12 mouse cellular contexts compared by ENCODE assay signal in genomic region chr17:27212006-27212405, GRCm38 (mm10). TPM values are rescaled to one million over a fixed set of nuclear protein-coding genes. Genes with fewer than 3 reads are reported as not detected.
DNase-seq lines count a peak whose midpoint lies in the region; ATAC-seq lines count a peak whose summit lies in the region.
"Had no signal": no experiment of that assay in that cellular context is flagged by ENCODE, and none has a peak within 500 bp of the region (broad histone marks: within the 10 kb centered on the region; RNA-seq: fewer than 3 reads in every experiment).

No protein-coding gene starts in this region.

- no peak for ATAC-seq in hindbrain, embryonic 13.5 days (ENCODE audit: low FRiP score)
- no peak for ATAC-seq in hindbrain, embryonic 11.5 days (ENCODE audit: low FRiP score)
- no peak for ATAC-seq in forebrain, embryonic 12.5 days (ENCODE audit: low FRiP score)

- H3K9ac ChIP-seq in hindbrain, embryonic 13.5 days, result peak overlapping the region; percentile 39; the same call in 1 of the 2 replicates
- no peak overlapping the region for H3K9ac ChIP-seq in hindbrain, embryonic 11.5 days (ENCODE audit: low read depth, low read length)
- H3K9ac ChIP-seq in forebrain, embryonic 12.5 days, result no peak overlapping the region
- H3K9ac ChIP-seq: heart, embryonic 15.5 days; liver, embryonic 15.5 days had no signal

- no peak for DNase-seq in hindbrain, embryonic 11.5 days (ENCODE audit: low spot score)
- DNase-seq in ES-CJ7 (ENCODE audit: low read depth, low spot score), result peak; percentile 36
- peak; percentile 56 for DNase-seq in kidney, adult 9 months
- DNase-seq in limb, embryonic 10.5 days (ENCODE audit: low spot score), result no peak
- no peak for DNase-seq in urinary bladder, postnatal 14 days (ENCODE audit: low spot score)
- no peak for DNase-seq in cerebellum, adult 9-11 months
- DNase-seq: cerebellum, adult 8-10 months; right cerebral cortex, postnatal 14 days had no signal

- H3K4me2 ChIP-seq in hindbrain, embryonic 13.5 days, result no peak overlapping the region
- no peak overlapping the region for H3K4me2 ChIP-seq in hindbrain, embryonic 11.5 days (replicated peaks; ENCODE audit: low read depth, low read length)
- no peak overlapping the region for H3K4me2 ChIP-seq in forebrain, embryonic 12.5 days
- H3K4me2 ChIP-seq: heart, embryonic 15.5 days had no signal

- WGBS in hindbrain, embryonic 13.5 days, result 33% methylated on average over 6 of the region's 6 CpGs
- 44% methylated on average over 6 of the region's 6 CpGs for WGBS in hindbrain, embryonic 11.5 days
- WGBS in limb, embryonic 10.5 days, result 34% methylated on average over 6 of the region's 6 CpGs
- 33% methylated on average over 6 of the region's 6 CpGs for WGBS in forebrain, embryonic 12.5 days

- no peaks in the 10 kb centered on the region for H3K9me3 ChIP-seq in hindbrain, embryonic 13.5 days
- no peaks in the 10 kb centered on the region for H3K9me3 ChIP-seq in hindbrain, embryonic 11.5 days (ENCODE audit: control insufficient read depth, low read length)
- no peaks in the 10 kb centered on the region for H3K9me3 ChIP-seq in limb, embryonic 10.5 days (replicated peaks)
- H3K9me3 ChIP-seq in forebrain, embryonic 12.5 days, result peaks cover 2% of the 10 kb centered on the region; the same call in 1 of the 2 replicates
- H3K9me3 ChIP-seq: heart, embryonic 15.5 days; liver, embryonic 15.5 days had no signal

- H3K4me3 ChIP-seq in hindbrain, embryonic 13.5 days, result no peak overlapping the region
- no peak overlapping the region for H3K4me3 ChIP-seq in hindbrain, embryonic 11.5 days (ENCODE audit: low read depth, low read length)
- H3K4me3 ChIP-seq in limb, embryonic 10.5 days, result no peak overlapping the region
- H3K4me3 ChIP-seq in forebrain, embryonic 12.5 days (replicated peaks), result no peak overlapping the region
- H3K4me3 ChIP-seq: heart, embryonic 15.5 days; liver, embryonic 15.5 days had no signal

- no peaks in the 10 kb centered on the region for H3K36me3 ChIP-seq in hindbrain, embryonic 13.5 days
- no peaks in the 10 kb centered on the region for H3K36me3 ChIP-seq in hindbrain, embryonic 11.5 days (ENCODE audit: control insufficient read depth, insufficient read depth, low read length)
- no peaks in the 10 kb centered on the region for H3K36me3 ChIP-seq in limb, embryonic 10.5 days
- no peaks in the 10 kb centered on the region for H3K36me3 ChIP-seq in forebrain, embryonic 12.5 days (replicated peaks)
- H3K36me3 ChIP-seq: heart, embryonic 15.5 days; liver, embryonic 15.5 days had no signal

- peaks cover 34% of the 10 kb centered on the region for H3K4me1 ChIP-seq in hindbrain, embryonic 13.5 days (replicated peaks)
- H3K4me1 ChIP-seq in hindbrain, embryonic 11.5 days (replicated peaks; ENCODE audit: control insufficient read depth, insufficient read depth, low read length), result peaks cover 5% of the 10 kb centered on the region
- peaks cover 51% of the 10 kb centered on the region for H3K4me1 ChIP-seq in limb, embryonic 10.5 days
- H3K4me1 ChIP-seq in forebrain, embryonic 12.5 days, result peaks cover 20% of the 10 kb centered on the region
- H3K4me1 ChIP-seq: liver, embryonic 15.5 days had no signal

- H3K27ac ChIP-seq in hindbrain, embryonic 13.5 days, result no peak overlapping the region; the same call in 1 of the 2 replicates
- H3K27ac ChIP-seq in hindbrain, embryonic 11.5 days (ENCODE audit: low read depth, low read length), result no peak overlapping the region
- 0 out of 2 replicates have a peak overlapping the region, but pooled peaks have one; percentile 11 for H3K27ac ChIP-seq in limb, embryonic 10.5 days
- H3K27ac ChIP-seq in forebrain, embryonic 12.5 days, result no peak overlapping the region
- H3K27ac ChIP-seq: heart, embryonic 15.5 days; liver, embryonic 15.5 days had no signal

- peaks cover 10% of the 10 kb centered on the region; the same call in 1 of the 2 replicates for H3K27me3 ChIP-seq in hindbrain, embryonic 13.5 days
- H3K27me3 ChIP-seq in hindbrain, embryonic 11.5 days (ENCODE audit: control insufficient read depth, insufficient read depth, low read length), result no peaks in the 10 kb centered on the region
- no peaks in the 10 kb centered on the region for H3K27me3 ChIP-seq in limb, embryonic 10.5 days (ENCODE audit: low read depth, poor library complexity, severe bottlenecking)
- peaks cover 17% of the 10 kb centered on the region; the same call in 1 of the 2 replicates for H3K27me3 ChIP-seq in forebrain, embryonic 12.5 days

RNA-seq across cellular contexts. Expression of gene Lemd2, which starts 7.7 kb away (rescaled TPM):
- polyA plus RNA-seq in hindbrain, embryonic 13.5 days (2015; fragmentation: Nextera tagmentation; extraction: Ambion mirVana), result 19.0 and 19.9 TPM in 2 replicates
- 12.4 and 16.5 TPM in 2 replicates for polyA plus RNA-seq in hindbrain, embryonic 11.5 days (2014; fragmentation: Nextera tagmentation; extraction: Ambion mirVana)
- polyA plus RNA-seq in limb, embryonic 10.5 days (2016; fragmentation: Nextera tagmentation; extraction: Ambion mirVana), result 17.9 and 20.2 TPM in 2 replicates
- polyA plus RNA-seq in forebrain, embryonic 12.5 days (2016; fragmentation: Nextera tagmentation; extraction: Ambion mirVana), result 30.6 and 30.8 TPM in 2 replicates

RNA-seq across cellular contexts. Expression of gene Ip6k3, which starts 44.4 kb away (rescaled TPM):
- 0.45 and 0.58 TPM in 2 replicates for polyA plus RNA-seq in hindbrain, embryonic 13.5 days (2015; fragmentation: Nextera tagmentation; extraction: Ambion mirVana)
- polyA plus RNA-seq in hindbrain, embryonic 11.5 days (2014; fragmentation: Nextera tagmentation; extraction: Ambion mirVana), result 0.23 and 0.49 TPM in 2 replicates
- polyA plus RNA-seq in limb, embryonic 10.5 days (2016; fragmentation: Nextera tagmentation; extraction: Ambion mirVana), result not detected in 2 replicates
- polyA plus RNA-seq in forebrain, embryonic 12.5 days (2016; fragmentation: Nextera tagmentation; extraction: Ambion mirVana), result 0.13 TPM in 1 of 2 replicates, not detected in the other

Comparison
In these comparisons a context has a peak if more than half of its experiments do, and no peak if none do; other contexts are left out.
1. DNase-seq: peak in ES-CJ7 (single experiment) and kidney, adult 9 months (single experiment); none in hindbrain, embryonic 11.5 days (single experiment), limb, embryonic 10.5 days (single experiment), urinary bladder, postnatal 14 days (single experiment) and cerebellum, adult 9-11 months (single experiment).